Mouse (Mus musculus): ENCODE results near the gene Dok1.

Gene Dok1

DNA sequence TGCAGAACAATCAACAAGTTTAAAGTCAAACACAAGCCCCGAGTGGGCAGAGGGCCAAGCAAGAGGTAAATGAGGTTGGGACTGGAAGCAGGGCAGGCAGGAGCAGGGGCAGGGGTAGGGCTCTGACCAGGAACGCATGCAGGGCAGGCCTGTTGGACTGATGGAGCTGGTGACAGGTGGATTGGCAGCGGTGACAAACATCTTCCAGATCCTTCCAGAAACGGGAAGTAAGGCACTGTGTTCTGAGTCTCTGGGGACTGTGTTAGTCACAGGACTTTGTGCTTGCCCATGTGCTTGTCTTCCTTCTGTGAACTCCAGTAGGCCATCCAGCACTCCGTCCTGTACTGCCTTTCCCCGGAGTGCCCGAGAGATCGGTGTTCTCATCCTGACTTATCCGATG is 11.5 kb upstream of the Dok1 start:
- no peak for DNase-seq

DNA sequence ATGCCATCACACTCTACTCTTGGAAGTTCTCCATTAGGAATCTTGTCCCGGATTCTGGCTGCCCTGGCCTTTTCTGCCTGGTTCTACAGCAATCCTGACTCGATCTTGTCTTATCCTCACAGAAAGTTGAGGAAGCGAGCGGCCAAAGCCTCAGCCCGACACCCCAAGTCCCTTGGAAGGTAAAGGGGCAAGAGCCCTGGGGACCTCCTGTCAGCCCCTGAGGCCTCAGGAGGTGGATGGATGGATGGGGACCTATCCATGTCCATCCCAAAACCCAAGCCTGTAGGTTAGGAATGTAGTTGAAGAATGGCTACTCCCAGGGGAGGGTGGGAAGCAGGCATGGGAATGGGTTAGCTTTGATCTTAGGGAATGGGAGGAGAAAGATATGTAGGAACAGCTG is 10.7 kb upstream of the Dok1 start:
- DNase-seq = no peak

DNA sequence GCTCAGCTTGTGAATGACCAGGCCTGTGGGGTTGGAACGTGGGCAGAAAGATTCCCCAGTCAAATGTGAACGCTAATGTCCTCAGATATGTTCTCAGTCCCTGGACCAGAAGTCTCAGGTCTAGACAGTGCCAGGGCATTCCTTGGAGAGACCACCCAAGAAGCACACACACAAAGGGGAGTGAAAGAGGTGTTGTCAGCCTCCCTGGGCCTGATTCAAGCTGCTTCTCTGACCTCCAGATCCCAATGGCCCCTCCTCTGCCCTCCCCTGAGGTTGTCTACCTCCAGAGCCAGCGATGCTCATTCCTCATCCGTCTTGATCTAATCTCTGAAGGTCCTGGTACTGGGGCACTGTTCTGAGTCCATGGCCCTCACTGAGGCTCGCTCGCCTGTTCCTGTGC is 10.3 kb upstream of the Dok1 start:
- DNase-seq = no peak

DNA sequence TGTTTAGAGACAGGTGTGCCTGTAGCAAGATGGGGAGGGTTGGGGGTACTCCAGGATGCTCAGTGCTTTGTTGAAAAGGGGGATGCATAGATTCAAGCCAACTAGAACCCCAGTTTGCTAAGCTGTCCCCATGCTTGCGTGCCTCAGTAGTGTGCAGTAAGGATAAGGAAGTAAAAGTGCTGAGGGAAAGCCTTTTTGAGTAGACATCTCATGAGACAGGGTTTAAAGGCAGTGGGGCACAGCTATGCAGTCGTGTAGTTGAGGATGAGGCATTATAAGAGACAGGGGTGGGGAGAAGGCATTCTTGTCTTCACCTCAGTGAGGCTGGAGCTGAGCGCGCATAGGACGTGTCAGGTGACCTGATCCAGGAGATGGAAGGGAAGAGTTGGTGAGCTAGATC is 7.3 kb upstream of the Dok1 start:
- DNase-seq = no peak

DNA sequence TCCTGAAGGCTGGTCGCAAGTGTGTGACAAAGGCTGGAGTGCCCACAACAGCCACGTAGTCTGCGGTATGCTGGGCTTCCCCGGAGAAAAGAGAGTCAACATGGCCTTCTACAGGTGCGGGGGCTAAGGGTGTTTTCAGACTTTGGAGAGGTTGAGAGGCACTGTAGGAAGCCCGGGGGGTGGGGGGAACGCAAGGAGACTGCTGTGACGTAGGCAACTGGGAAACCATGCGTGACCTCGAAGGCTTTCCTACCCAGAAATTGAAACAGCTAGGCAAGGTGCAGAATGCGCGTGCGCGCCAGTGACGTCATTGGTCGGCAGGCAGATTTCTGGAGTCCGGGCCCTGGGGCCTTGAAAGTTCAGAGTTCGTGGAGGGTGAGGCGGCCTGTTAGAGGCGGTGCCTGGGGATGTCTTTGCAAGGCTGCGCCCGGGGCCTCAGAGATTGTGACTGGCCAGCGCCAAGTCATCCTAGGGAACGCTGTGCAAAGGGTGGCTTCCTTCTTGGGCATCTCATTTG is 5.3 kb upstream of the Dok1 start:
- peak; percentile 94 for DNase-seq

DNA sequence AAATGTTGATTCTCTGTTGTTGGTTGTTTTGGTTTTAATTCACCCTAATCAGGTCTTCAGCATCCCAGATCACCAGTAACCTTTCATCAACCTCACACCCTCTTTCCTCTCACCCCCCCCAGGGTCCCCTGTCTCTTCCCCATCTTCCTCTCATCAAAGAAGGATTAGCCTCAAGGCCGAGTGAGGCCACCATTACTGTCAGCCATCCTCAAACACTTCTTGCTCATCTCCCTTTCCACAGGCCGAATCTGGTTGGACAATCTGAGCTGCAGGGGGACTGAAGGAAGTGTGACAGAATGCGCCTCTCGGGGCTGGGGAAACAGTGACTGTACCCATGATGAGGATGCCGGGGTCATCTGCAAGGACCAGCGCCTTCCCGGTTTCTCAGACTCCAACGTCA is 3.9 kb upstream of the Dok1 start:
- DNase-seq = no peak

DNA sequence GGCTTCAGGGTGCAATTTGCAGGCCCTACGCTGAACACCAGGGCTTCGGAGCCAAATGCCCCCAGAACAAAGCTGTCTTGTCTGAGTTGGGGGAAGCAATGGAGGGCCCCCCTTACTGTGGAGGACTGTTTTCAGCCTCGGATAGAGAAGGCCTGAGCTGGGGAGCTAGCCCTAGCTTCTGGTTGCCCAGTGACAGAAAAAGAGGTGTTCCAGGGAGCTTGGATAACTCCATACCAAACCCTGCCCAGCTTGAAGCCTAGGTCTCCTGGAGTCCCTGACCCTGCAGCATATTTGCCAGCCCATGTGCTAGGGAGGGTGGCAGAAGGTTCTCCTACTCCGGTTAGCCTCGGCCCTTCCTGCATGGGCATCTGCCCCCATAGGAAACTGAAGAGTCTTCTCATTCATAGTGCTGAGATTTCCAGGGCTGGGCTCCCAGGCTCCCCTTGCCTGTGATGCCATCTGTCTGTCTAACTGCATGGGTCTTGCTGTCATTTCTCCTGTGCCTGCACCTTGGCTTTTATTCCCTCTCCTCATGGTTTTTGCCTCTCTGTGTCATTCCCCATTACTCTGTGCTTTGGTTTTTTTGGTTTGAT is 1.3 kb upstream of the Dok1 start:
- DNase-seq = no peak

DNA sequence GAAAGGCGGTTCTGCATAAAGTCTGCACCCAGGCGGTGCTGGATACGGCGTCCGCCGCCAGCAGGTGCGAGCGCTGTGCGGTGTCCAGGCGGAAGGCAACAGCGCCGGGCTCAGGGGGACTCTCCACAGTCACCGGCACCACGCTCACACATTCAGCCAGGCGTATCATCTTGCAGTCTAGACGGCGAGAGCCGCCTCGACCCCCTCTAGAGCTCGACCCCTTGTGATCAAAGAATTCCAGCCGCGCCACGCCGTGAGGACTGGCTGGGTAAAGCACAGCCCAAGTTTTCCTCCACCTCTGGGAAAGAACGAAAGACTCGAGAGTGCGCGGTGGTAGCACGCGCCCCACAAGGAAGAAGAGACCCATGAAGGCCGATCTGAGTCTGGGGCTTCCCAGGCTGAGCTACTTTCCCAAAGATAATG is 491 bp downstream of the Dok1 start:
- peak; percentile 56 for DNase-seq

DNA sequence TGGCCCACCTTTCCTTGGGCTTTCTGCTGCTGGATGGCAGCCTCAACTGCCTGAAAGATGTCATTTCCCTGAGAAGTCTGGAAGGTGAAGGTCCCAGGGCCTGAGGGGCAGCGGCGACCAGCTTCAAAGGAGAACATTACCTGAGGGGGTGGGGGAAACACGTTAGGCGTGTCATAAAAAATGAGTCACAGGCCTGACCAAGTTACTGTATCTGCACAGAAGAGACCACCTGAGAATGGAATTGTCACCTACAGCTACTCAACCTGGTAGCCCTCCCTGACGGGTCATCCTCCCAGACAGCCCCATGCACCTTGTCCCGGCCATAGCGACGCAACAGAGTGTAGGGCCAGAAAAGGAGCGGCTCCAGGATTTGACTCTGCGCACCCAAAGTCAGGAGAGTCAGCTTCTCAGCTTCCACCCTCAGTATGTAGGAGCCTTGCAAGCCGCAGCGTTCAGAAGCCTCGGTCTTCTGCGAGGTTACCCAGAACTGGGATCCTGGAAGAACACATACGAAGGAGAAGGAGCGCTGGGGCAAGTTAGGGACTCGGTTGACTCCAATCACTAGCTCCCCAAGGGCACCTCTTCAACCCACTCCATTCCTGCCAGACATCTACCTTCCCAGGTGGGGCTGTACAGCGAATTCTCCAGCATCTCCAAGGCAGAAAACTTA is 1.2 kb downstream of the Dok1 start:
- DNase-seq = no peak

DNA sequence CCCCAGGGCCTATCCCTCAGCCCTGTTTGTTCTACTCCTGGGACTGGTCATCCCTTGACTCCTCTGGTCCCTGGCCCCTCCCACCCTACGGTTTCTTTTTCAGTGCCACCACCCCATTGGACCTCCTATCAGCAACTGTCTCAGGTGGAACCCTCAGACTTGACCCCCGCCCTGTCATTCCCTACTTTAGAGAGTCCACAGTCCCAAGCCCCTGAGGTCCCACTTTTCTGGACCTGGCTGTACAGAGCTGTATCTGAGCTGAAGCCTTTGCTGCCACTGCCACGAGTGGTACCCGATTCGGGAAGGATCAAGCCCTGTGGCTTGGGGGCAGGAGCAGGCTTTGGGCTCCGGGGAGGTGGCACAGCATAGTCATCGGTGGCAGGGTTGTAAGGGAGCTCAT is 2.2 kb downstream of the Dok1 start:
- no peak for DNase-seq

DNA sequence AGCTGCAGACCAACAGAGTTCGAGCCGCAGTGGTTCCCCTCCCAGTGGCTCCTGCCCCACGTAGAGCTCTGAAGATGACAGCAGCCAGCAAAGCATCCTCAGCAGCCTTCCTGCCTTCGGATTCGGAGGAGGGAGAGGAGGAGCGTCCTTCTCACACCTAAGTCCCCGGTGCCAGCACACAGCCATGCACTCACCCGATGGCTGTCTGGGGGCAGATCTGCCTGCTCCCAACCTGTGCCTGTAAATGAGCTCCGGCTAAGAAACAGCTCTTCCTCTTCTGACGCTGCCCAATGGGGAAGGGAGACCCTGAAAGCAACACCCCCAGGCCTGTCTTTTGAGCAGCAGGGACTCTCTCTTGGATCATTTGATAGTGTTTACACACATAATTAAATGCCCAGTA is 3.5 kb downstream of the Dok1 start:
- DNase-seq = no peak

DNA sequence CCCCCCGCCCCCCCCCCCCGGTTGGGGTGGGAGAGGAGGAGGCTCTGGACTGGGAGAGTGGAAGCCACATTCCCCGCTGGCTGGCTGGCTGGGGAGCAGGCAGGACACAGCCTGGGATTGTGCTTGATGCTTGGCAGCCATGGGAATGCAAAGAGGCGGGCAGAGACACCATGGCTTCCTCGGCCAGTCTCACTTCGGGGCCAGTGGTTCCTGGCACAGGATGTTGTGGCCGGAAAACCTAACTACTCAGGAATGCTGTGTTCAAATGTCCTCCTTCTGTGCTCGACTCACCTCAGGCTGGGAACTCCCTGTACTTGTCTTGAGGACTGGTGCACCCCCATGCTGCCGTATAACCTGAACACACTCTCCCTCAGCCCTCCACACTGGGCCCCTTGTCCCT is 5.6 kb downstream of the Dok1 start:
- DNase-seq = peak; percentile 30

DNA sequence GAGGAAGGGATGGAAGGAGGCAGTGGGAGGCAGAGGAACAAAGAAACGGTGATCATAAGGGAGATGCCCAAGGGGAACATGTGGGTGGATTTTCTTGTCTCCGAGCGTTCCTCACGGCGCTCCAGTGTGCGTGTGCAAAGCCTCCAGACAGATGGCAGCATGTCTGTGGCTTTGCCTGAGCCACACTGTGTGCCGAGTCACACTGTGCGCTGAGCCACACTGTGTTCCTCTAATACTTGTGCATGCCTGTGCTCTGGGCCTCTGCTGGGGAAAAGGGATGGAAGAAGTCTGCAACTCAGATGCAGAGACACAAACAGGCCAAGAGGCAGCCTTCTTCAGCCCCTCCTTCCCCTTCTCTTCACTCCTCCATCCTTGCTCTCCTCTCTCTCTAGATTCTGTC is 6.0 kb downstream of the Dok1 start:
- no peak for DNase-seq

DNA sequence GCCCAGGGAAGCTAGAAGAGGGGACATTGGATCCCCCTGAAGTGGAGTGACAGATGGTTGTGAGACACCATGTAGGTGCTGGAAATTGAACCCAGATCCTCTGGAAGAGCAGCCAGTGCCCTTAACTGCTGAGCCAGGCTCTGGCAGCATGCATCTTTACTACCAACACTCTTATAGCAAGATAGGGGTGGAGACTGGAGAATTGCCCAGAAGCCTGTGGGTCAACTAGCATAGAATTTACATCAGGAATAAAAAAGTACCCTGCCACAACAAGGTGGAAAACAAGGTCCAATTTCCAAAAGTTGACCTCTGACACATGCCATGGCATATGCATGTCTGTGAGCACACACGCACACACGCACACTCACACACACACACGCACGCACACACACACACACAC is 8.1 kb downstream of the Dok1 start:
- no peak for DNase-seq

DNA sequence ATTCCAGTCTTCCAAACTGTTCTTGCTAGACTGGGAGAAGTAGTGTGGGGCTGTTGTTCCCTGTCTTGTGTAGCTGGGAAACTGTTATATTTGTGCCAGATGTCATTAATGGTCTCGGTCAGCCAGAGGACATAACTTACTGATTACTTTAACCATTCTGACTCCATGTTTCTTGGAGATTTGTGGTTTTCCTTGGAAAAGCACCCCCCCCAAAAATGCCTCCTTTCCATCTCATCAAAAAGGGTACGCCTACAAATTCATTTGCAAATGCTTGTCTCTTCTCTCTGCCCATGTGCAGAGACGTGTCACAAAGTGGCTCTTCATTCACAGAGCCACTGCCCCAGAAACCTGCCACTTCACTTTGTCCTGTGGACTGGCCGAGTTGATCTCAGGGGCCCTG is 8.8 kb downstream of the Dok1 start:
- no peak for DNase-seq

DNA sequence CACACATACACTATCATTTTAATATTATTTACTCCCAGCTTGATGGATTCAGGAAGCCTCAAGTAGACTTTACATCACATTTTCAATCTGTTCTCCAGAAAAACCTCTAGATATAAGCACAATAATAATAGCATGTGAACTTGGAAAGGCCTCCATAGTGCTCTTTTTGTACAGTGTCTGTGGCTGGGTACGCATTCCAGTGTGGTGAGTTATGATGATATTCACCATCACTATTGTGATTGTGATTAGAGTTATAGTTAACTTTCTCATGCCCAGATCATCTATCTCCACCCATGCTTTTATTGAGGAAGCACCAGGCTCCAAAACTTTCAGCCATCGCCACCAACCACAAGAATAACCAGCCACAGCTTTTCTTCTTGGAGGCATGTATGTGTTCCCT is 9.5 kb downstream of the Dok1 start:
- no peak for DNase-seq

DNA sequence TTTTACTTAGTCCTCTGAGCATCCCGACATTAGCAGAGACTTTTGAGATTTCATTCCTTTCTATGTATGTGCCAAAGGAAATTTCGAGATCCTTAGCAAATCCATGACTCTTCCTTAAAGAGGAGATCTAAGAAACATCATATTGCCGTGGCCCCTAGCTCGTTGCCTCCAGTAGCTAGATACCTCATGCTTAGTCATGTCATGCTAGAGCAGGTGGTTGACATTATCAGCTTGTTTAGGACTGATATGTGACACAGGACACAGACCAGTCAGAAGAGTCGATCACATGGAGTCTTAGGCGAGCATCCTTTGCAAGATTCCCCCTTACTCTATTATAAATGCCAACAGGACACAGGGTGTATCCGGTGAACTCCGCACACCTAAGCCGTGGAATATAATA is 10.3 kb downstream of the Dok1 start:
- DNase-seq = no peak

DNA sequence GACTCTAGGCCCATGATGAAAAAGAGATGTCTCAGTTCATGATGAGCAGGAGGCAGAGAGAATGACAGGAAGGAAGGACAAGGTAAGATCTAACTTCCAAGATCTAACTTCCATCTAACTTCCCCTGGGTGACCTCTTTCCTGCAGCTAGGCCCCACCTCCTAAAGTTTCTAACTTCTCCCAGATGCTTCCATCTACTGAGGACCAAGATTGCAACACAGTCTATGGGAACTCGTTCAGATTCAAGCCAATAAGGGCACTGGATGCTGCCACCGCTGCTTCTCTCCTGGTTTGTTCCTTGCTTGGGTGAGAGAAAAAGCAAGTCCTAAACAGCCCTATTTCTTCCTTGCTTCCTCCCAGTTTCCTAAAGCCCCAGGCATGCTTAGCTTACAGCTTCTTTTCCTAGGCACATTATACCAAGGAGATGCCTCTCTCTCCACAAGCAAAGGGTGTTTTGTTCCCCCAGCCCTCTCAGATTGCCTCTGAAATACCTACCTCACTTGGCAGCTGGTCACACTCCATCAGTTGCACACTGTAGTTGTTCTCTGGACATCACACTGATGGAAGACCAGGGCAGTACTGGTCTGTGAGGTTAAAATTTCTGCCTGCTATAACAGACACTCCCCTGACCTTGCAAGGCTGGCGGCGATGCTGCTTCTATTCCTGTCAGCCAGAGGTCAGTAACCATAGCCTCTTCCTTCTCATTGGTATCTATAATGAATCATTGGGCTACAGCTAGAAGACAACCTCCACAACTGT is 12.3 kb downstream of the Dok1 start:
- DNase-seq = no peak

DNA sequence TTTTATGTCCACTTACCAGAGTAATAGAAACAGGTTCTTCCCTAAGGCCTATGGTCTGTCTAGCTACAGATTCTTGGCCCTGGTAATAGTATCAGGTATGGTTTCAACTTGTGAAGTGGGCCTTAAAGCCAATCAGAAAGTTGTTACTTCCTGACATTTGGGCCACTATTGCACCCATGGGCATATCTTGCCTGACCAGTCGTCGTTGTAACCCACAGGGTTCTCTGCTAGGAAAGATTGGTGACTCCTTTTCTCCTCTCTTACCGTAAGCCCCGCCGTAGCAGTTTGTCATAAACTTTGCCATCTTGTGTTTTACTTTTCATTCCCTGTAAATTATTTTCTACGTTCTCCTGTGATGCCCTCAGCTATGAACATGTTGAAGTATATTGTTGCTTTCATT is 13.2 kb downstream of the Dok1 start:
- no peak for DNase-seq

DNA sequence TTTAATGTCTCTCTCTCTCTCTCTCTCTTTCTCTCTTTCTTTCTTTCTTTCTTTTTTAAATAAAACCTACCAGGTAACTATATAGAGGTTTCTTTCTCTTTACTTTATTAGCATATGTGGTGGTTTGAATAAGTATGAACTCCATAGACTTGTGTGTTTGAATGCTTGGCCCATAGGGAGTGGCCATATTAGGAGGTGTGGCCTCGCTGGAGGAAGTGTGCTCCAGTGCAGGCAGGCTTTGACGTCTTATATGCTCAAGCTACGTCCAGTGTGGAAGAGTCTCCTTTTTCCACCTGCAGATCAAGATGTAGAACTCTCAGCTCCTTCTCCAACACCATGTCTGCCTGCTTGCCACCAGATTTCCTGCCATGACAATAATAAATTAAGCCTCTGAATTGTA is 14.2 kb downstream of the Dok1 start:
- DNase-seq = no peak

DNA sequence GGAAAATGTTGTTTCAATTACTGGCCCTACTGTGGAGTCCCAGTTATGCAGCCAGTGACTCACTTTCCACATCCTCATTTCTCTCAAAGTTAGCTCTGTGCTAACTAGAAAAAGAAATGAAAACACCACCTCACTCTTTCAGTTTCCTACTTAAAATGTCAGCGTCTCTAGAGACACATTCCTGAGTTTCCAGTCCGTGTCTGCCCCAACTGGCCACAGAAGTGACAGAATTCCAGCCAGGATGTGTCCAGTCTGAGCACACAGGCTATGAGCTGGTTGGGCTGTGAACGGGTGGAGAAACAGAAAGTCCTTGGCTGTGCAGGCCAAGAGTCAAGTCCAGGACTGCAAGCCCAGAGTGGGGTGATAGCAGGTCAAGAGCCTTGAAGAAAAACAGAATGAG is 16.1 kb downstream of the Dok1 start:
- DNase-seq = peak; percentile 67

DNA sequence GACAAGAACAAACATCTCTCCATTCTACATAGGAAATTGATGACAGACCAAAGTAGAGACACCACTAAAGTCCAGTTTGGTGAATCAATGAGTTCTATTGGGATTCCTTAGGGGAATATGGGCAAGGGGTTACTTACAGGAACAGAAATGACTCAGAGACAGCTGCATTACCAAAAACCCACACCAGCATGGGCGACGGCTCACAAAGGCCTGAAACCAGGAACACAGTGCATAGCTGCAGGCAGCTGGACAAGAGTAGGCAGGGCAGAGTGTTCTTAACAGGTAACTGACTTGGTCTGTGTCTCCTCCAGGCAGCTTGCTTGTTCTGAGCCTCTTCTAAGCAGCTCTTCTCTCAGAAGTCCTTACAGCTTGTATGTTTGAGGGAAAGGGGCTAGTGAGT is 17.5 kb downstream of the Dok1 start:
- no peak for DNase-seq

DNA sequence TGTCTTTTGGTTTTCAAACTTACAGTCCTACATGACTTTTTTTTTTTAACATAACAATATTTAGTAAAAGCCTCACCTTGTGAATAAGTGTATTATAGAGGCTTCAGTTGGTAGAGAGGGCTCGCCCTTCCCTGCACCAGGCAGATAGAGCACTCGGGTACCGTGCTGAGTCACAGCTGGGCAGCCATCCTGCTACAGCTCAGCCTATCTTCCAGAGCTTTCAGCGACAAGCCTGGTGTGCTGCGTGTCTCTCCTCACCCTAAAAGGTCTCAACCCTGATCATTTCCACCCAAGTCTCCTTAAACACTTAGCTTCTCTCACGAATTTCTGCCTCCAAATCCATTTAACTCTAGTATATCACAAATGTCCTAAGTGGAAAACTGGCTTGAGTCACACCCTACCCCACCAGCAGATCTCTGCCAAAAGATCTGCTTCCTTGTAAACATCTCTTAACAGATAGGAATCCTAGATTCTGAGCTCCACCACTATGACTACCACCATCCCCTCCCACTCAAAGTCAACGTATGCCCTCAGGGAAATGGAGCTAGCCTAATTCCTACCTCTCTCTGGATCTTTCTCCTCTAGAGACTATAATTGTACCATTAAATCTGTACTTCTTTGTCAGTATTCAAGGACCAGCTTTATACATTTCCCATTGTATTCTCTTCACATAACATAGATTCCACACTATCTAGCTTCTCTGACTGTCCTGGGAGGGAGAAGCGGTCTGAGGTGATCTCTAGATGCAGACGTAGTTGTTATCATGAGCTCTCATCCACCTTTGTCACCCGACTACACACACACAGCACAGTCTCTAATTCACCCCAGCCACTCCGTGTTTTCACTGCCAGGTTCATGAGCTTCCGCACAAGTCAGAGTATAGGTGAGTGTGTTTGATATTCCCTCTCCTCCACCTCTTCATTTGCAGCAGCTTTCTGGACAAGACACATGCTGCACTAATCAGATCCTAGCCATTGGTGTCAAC is 18.5 kb downstream of the Dok1 start:
- DNase-seq = no peak
